Mouse (Mus musculus): ENCODE measurements around the gene Cyp2d22. TPM values are rescaled to one million over a fixed set of nuclear protein-coding genes. Genes with fewer than 3 reads are reported as not detected.
A peak's percentile ranks its signal among the peaks of the same experiment; 100 is the strongest.
"Not testable (repeated sequence)": the region's sequence is repeated elsewhere in the genome, so short reads cannot be mapped to it uniquely, and the experiment has no call there.

The Cyp2d22 gene
- polyA plus RNA-seq, 1 experiment from 2014 or later: 9.5 TPM

- no peaks in the 10 kb centered on the region for H3K27me3 ChIP-seq
- ATAC-seq (ENCODE audit: low FRiP score, low read depth): no peak
- no peak overlapping the region for H3K4me3 ChIP-seq
- H3K27ac ChIP-seq: no peak overlapping the region
- WGBS: 91% methylated on average over 5 of the region's 5 CpGs
- H3K9me3 ChIP-seq: no peaks in the 10 kb centered on the region
- H3K36me3 ChIP-seq: no peaks in the 10 kb centered on the region
- H3K9ac ChIP-seq: no peak overlapping the region
- peaks cover 8% of the 10 kb centered on the region; the same call in 1 of the 2 replicates for H3K4me1 ChIP-seq
- no peak overlapping the region for H3K4me2 ChIP-seq (replicated peaks)
Measured at GRCm38 (mm10) chr15:82372991-82373390, 7.1 kb downstream of the Cyp2d22 start.

GRCm38 (mm10) chr15:82372446-82372845 lies 7.6 kb downstream of the Cyp2d22 start:
- no peaks in the 10 kb centered on the region for H3K36me3 ChIP-seq
- H3K9ac ChIP-seq: no peak overlapping the region
- no peak for ATAC-seq (ENCODE audit: low FRiP score, low read depth)
- H3K4me3 ChIP-seq: no peak overlapping the region
- no peaks in the 10 kb centered on the region for H3K9me3 ChIP-seq
- H3K4me2 ChIP-seq (replicated peaks): no peak overlapping the region
- no peaks in the 10 kb centered on the region for H3K27me3 ChIP-seq
- 87% methylated on average over 6 of the region's 6 CpGs for WGBS
- no peak overlapping the region for H3K27ac ChIP-seq
- H3K4me1 ChIP-seq: peaks cover 8% of the 10 kb centered on the region; the same call in 1 of the 2 replicates

GRCm38 (mm10) chr15:82368851-82369250 lies 11.2 kb downstream of the Cyp2d22 start:
- 81% methylated on average over 1 of the region's 1 CpGs for WGBS
- ATAC-seq (ENCODE audit: low FRiP score, low read depth): no peak
- Histone ChIP-seq H3K4me2 (replicated peaks) (no peak overlapping the region), H3K9ac (no peak overlapping the region), H3K4me3 (no peak overlapping the region), H3K9me3 (no peaks in the 10 kb centered on the region), H3K36me3 (no peaks in the 10 kb centered on the region), H3K4me1 (no peaks in the 10 kb centered on the region), H3K27me3 (no peaks in the 10 kb centered on the region), H3K27ac (no peak overlapping the region)

GRCm38 (mm10) chr15:82368146-82368545 lies 11.9 kb downstream of the Cyp2d22 start:
- WGBS: 84% methylated on average over 4 of the region's 4 CpGs
- no peak overlapping the region for H3K9ac ChIP-seq
- no peak for ATAC-seq (ENCODE audit: low FRiP score, low read depth)
- no peaks in the 10 kb centered on the region for H3K4me1 ChIP-seq
- no peak overlapping the region for H3K4me2 ChIP-seq (replicated peaks)
- no peak overlapping the region for H3K27ac ChIP-seq
- no peaks in the 10 kb centered on the region for H3K36me3 ChIP-seq
- no peak overlapping the region for H3K4me3 ChIP-seq
- H3K9me3 ChIP-seq: no peaks in the 10 kb centered on the region
- H3K27me3 ChIP-seq: no peaks in the 10 kb centered on the region

- H3K36me3 ChIP-seq; H3K4me3 ChIP-seq; H3K4me2 ChIP-seq (replicated peaks); H3K27me3 ChIP-seq; H3K9me3 ChIP-seq; H3K27ac ChIP-seq; H3K4me1 ChIP-seq; H3K9ac ChIP-seq; ATAC-seq (ENCODE audit: low FRiP score, low read depth): not testable (repeated sequence)
- WGBS: 18% methylated on average over 6 of the region's 9 CpGs
Measured at GRCm38 (mm10) chr15:82364561-82364960, 15.5 kb downstream of the Cyp2d22 start.

GRCm38 (mm10) chr15:82363801-82364200 lies 16.3 kb downstream of the Cyp2d22 start:
- H3K27ac ChIP-seq; H3K9me3 ChIP-seq; H3K4me1 ChIP-seq; H3K27me3 ChIP-seq; H3K4me2 ChIP-seq (replicated peaks); ATAC-seq (ENCODE audit: low FRiP score, low read depth); H3K36me3 ChIP-seq; H3K9ac ChIP-seq; H3K4me3 ChIP-seq: not testable (repeated sequence)
- 79% methylated on average over 7 of the region's 12 CpGs for WGBS

- no peak overlapping the region for H3K27ac ChIP-seq
- H3K9me3 ChIP-seq: no peaks in the 10 kb centered on the region
- no peaks in the 10 kb centered on the region for H3K36me3 ChIP-seq
- no peak overlapping the region for H3K9ac ChIP-seq
- ATAC-seq (ENCODE audit: low FRiP score, low read depth): no peak
- H3K4me2 ChIP-seq (replicated peaks): no peak overlapping the region
- H3K27me3 ChIP-seq: no peaks in the 10 kb centered on the region
- WGBS: 77% methylated on average over 4 of the region's 4 CpGs
- no peak overlapping the region for H3K4me3 ChIP-seq
- peaks cover 14% of the 10 kb centered on the region; the same call in 1 of the 2 replicates for H3K4me1 ChIP-seq
Measured at GRCm38 (mm10) chr15:82362234-82362633, 17.8 kb downstream of the Cyp2d22 start.

GRCm38 (mm10) chr15:82361459-82362018 lies 18.5 kb downstream of the Cyp2d22 start:
- H3K9ac ChIP-seq: no peak overlapping the region
- 73% methylated on average over 11 of the region's 11 CpGs for WGBS
- no peak overlapping the region for H3K27ac ChIP-seq
- H3K36me3 ChIP-seq: no peaks in the 10 kb centered on the region
- no peaks in the 10 kb centered on the region for H3K27me3 ChIP-seq
- H3K4me3 ChIP-seq: no peak overlapping the region
- peak; percentile 48; the same call in 1 of the 2 replicates for ATAC-seq (ENCODE audit: low FRiP score, low read depth)
- no peak overlapping the region for H3K4me2 ChIP-seq (replicated peaks)
- H3K4me1 ChIP-seq: peaks cover 14% of the 10 kb centered on the region; the same call in 1 of the 2 replicates
- H3K9me3 ChIP-seq: no peaks in the 10 kb centered on the region

GRCm38 (mm10) chr15:82358431-82359260 lies 21.4 kb downstream of the Cyp2d22 start:
- H3K9ac ChIP-seq: no peak overlapping the region; the same call in 1 of the 2 replicates
- H3K36me3 ChIP-seq: no peaks in the 10 kb centered on the region
- no peak overlapping the region for H3K4me3 ChIP-seq
- no peaks in the 10 kb centered on the region for H3K27me3 ChIP-seq
- H3K9me3 ChIP-seq: no peaks in the 10 kb centered on the region
- no peak overlapping the region for H3K4me2 ChIP-seq (replicated peaks)
- peak overlapping the region; percentile 4; the same call in 1 of the 2 replicates for H3K27ac ChIP-seq
- peaks cover 18% of the 10 kb centered on the region for H3K4me1 ChIP-seq
- WGBS: 54% methylated on average over 22 of the region's 22 CpGs
- no peak for ATAC-seq (ENCODE audit: low FRiP score, low read depth)

- Histone ChIP-seq H3K4me3 (peak within 1 kb of the TSS; percentile 94), H3K36me3 (peaks cover 21% of the 10 kb centered on the region), H3K4me1 (peaks cover 31% of the 10 kb centered on the region), H3K27me3 (no peaks in the 10 kb centered on the region), H3K27ac (peak within 1 kb of the TSS; percentile 87), H3K9me3 (no peaks in the 10 kb centered on the region), H3K9ac (peak within 1 kb of the TSS; percentile 97), H3K4me2 (replicated peaks) (peak within 1 kb of the TSS; percentile 93)
- peak; percentile 100 for ATAC-seq (ENCODE audit: low FRiP score, low read depth)
- 2% methylated on average over 57 of the region's 57 CpGs for WGBS
Measured at GRCm38 (mm10) chr15:82354126-82354945, 25.7 kb downstream of the Cyp2d22 start, which contains the start of gene Ndufa6. TSS of gene Ndufa6 (minus strand) at chr15:82354322.

- no peak; the same call in 1 of the 2 replicates for ATAC-seq (ENCODE audit: low FRiP score, low read depth)
- WGBS: under 1% methylated on average over 23 of the region's 23 CpGs
Measured at GRCm38 (mm10) chr15:82353745-82354113, 26.3 kb downstream of the Cyp2d22 start.

More at GRCm38 (mm10) chr15:82353745-82354113, 26.3 kb downstream of the Cyp2d22 start:
- no peaks in the 10 kb centered on the region for H3K27me3 ChIP-seq
- no peaks in the 10 kb centered on the region for H3K9me3 ChIP-seq
- H3K4me3 ChIP-seq: peak overlapping the region; percentile 94
- H3K27ac ChIP-seq: 0 out of 2 replicates have a peak overlapping the region, but pooled peaks have one; percentile 52
- H3K9ac ChIP-seq: peak overlapping the region; percentile 97
- peaks cover 27% of the 10 kb centered on the region for H3K4me1 ChIP-seq
- H3K4me2 ChIP-seq (replicated peaks): peak overlapping the region; percentile 93
- H3K36me3 ChIP-seq: peaks cover 27% of the 10 kb centered on the region
